Mouse (Mus musculus) urinary bladder, postnatal 25 days (tissue): Measurements from ENCODE around the gene Iqcc.

Experiments
- DNase-seq: peaks from one replicate; pipeline ENCODE4 v3.0.0; 2022; ENCODE audit warnings: low spot score

Gene Iqcc

GRCm38 (mm10) chr4:129618786-129619691 is at the start of gene Iqcc:
TSS of gene Iqcc (minus strand) at chr4:129619099.
- peak; percentile 92 for DNase-seq

GRCm38 (mm10) chr4:129662255-129662813 is 43.4 kb upstream of the Iqcc start:
- DNase-seq = no peak

GRCm38 (mm10) chr4:129661584-129661983 is 42.7 kb upstream of the Iqcc start:
- DNase-seq = no peak

GRCm38 (mm10) chr4:129654770-129655169 is 35.9 kb upstream of the Iqcc start:
- no peak for DNase-seq

- no peak for DNase-seq
These were observed 31.5 kb upstream of the Iqcc start for GRCm38 (mm10) chr4:129650359-129650758.

- DNase-seq = no peak
These were observed 29.8 kb upstream of the Iqcc start for GRCm38 (mm10) chr4:129648656-129649055.

GRCm38 (mm10) chr4:129645204-129645603 is 26.3 kb upstream of the Iqcc start:
- DNase-seq = no peak

GRCm38 (mm10) chr4:129641756-129642155 is 22.9 kb upstream of the Iqcc start:
- no peak for DNase-seq

GRCm38 (mm10) chr4:129640638-129641467 is 22.0 kb upstream of the Iqcc start, which contains the start of gene Txlna:
TSS of gene Txlna (minus strand) at chr4:129641065.
- peak; percentile 87 for DNase-seq

- DNase-seq = peak; percentile 37
These were observed 21.3 kb upstream of the Iqcc start for GRCm38 (mm10) chr4:129640101-129640637.

GRCm38 (mm10) chr4:129639221-129639620 is 20.3 kb upstream of the Iqcc start:
- no peak for DNase-seq

GRCm38 (mm10) chr4:129633852-129634251 is 15.0 kb upstream of the Iqcc start:
- no peak for DNase-seq

GRCm38 (mm10) chr4:129631867-129632266 is 13.0 kb upstream of the Iqcc start:
- no peak for DNase-seq

GRCm38 (mm10) chr4:129630944-129631343 is 12.0 kb upstream of the Iqcc start:
- DNase-seq = no peak

GRCm38 (mm10) chr4:129626035-129626434 is 7.1 kb upstream of the Iqcc start:
- DNase-seq = no peak

- DNase-seq = no peak
These were observed 6.6 kb upstream of the Iqcc start for GRCm38 (mm10) chr4:129625496-129625895.

GRCm38 (mm10) chr4:129625029-129625370 is 6.1 kb upstream of the Iqcc start:
- no peak for DNase-seq

GRCm38 (mm10) chr4:129624281-129625028 is 5.6 kb upstream of the Iqcc start:
- DNase-seq = peak; percentile 59

GRCm38 (mm10) chr4:129623681-129624091 is 4.8 kb upstream of the Iqcc start, which contains the start of gene Ccdc28b:
TSS of gene Ccdc28b (minus strand) at chr4:129623947.
- DNase-seq = no peak

- DNase-seq = no peak
These were observed 4.1 kb upstream of the Iqcc start for GRCm38 (mm10) chr4:129622803-129623535.
